Mouse (Mus musculus) hindbrain, embryonic 11.5 days (tissue): ENCODE measurements around the gene Gm5108. TPM values are rescaled to one million over a fixed set of nuclear protein-coding genes. Genes with fewer than 3 reads are reported as not detected.

Experiments
- ATAC-seq: fragments of 200-750 bp; cut with Nextera tagmentation; 2 replicates; pipeline ENCODE4 v1.8.0; 2017; ENCODE audit warnings: mild to moderate bottlenecking, moderate TSS enrichment, moderate library complexity; ENCODE audit not compliant: low FRiP score
- DNase-seq: peaks from one replicate; pipeline ENCODE4 v3.0.0-alpha.2; 2015; ENCODE audit warnings: low spot score
- H3K27ac ChIP-seq: fragments of 300-500 bp; sonication (generic); 2 replicates; pipeline ENCODE4 v1.5.1; 2014; ENCODE audit warnings: mild to moderate bottlenecking, low read depth, low read length
- H3K27me3 ChIP-seq: fragments of 300-500 bp; sonication (generic); 2 replicates; pipeline ENCODE4 v1.6.1; 2014; ENCODE audit warnings: mild to moderate bottlenecking, low read length, moderate library complexity, mixed read lengths; ENCODE audit not compliant: control insufficient read depth, insufficient read depth
- H3K36me3 ChIP-seq: fragments of 300-500 bp; sonication (generic); 2 replicates; pipeline ENCODE4 v1.6.1; 2014; ENCODE audit warnings: mild to moderate bottlenecking, low read length, moderate library complexity, mixed read lengths; ENCODE audit not compliant: control insufficient read depth, insufficient read depth
- H3K4me1 ChIP-seq: fragments of 300-500 bp; sonication (generic); replicated peaks from 2 replicates; pipeline ENCODE4 v1.6.1; 2014; ENCODE audit warnings: low read length, mixed read lengths; ENCODE audit not compliant: control insufficient read depth, insufficient read depth
- H3K4me2 ChIP-seq: fragments of 300-500 bp; sonication (generic); replicated peaks from 2 replicates; pipeline ENCODE4 v1.6.1; 2014; ENCODE audit warnings: mild to moderate bottlenecking, low read depth, low read length
- H3K4me3 ChIP-seq: fragments of 300-500 bp; sonication (generic); 2 replicates; pipeline ENCODE4 v1.5.1; 2014; ENCODE audit warnings: low read depth, low read length
- H3K9ac ChIP-seq: fragments of 300-500 bp; sonication (generic); 2 replicates; pipeline ENCODE4 v1.6.1; 2014; ENCODE audit warnings: low read depth, low read length
- H3K9me3 ChIP-seq: fragments of 300-500 bp; sonication (generic); 2 replicates; pipeline ENCODE4 v1.6.1; 2016; ENCODE audit warnings: low read length; ENCODE audit not compliant: control insufficient read depth
- WGBS: fragments of 180-500 bp; shearing (Covaris S2); extraction: QIAGEN DNeasy Blood & Tissue Kit; methylation state at CpG from one replicate; pipeline ENCODE4 v1.1.7; 2014; 5-methylcytosine and 5-hydroxymethylcytosine counted together
- polyA plus RNA-seq: library from polyadenylated mRNA; unstranded; fragments of >200 nt; fragmentation: Nextera tagmentation; extraction: Ambion mirVana; gene quantifications from 2 replicates; pipeline ENCODE4 v1.2.1, GENCODE M21; 2014

Gene Gm5108
- polyA plus RNA-seq, 1 experiment from 2014 or later = not detected

DNA sequence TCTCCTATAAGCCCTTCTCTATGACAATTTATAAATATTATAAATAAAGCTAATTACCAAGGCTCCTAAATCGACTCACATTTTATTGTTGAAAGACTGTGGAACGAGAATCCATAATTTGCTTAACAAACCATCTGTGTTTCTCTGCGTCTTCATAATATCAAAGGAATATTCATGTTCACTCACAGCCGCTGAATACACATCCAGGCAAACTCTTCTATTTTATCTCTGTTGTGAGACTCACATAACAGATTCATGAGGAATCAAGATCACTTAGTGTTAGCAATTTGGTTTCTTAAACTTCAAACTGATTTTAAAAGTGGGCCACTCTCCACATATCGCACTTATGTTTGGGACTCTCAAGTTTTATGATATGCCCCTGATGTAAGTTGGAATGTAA, 6.6 kb downstream of the Gm5108 start:
- no peak for ATAC-seq
- Histone ChIP-seq H3K9me3 (no peaks in the 10 kb centered on the region), H3K9ac (no peak overlapping the region), H3K27ac (no peak overlapping the region), H3K36me3 (no peaks in the 10 kb centered on the region), H3K4me1 (no peaks in the 10 kb centered on the region), H3K27me3 (no peaks in the 10 kb centered on the region), H3K4me3 (no peak overlapping the region), H3K4me2 (no peak overlapping the region)
- DNase-seq = no peak
- 90% methylated on average over 5 of the region's 5 CpGs for WGBS

- Histone ChIP-seq H3K9me3 (no peaks in the 10 kb centered on the region), H3K4me1 (no peaks in the 10 kb centered on the region), H3K36me3 (no peaks in the 10 kb centered on the region), H3K27ac (no peak overlapping the region), H3K27me3 (no peaks in the 10 kb centered on the region), H3K9ac (no peak overlapping the region), H3K4me2 (no peak overlapping the region), H3K4me3 (no peak overlapping the region)
- DNase-seq = no peak
- WGBS = 87% methylated on average over 4 of the region's 4 CpGs
- no peak for ATAC-seq
Observed at GRCm38 (mm10) chr5:67954097-67954496, 12.6 kb downstream of the Gm5108 start.

DNA sequence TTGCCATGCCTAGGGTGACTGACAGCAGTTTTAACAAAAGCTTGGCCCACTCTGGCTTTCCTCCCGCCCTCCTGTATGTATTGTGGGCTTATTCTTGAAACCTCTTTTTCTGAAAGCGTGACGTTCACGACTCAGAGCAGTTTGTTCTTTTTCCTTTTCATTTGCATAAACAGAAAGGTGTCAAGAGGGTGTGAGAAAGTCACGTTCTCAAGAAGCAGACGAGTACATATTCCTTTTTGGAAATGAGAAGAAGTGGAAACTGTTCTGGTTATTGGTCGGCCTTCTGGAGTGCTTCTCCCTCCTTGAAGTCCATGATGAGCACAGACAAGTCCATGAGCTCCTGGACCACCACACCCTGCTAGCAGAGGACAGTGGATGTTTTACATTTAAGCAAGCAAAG, 14.0 kb downstream of the Gm5108 start:
- H3K4me2 ChIP-seq = no peak overlapping the region
- no peak overlapping the region for H3K4me3 ChIP-seq
- no peak for ATAC-seq
- no peaks in the 10 kb centered on the region for H3K36me3 ChIP-seq
- 59% methylated on average over 7 of the region's 7 CpGs for WGBS
- no peaks in the 10 kb centered on the region for H3K27me3 ChIP-seq
- no peak overlapping the region for H3K9ac ChIP-seq
- H3K4me1 ChIP-seq = no peaks in the 10 kb centered on the region
- H3K27ac ChIP-seq = no peak overlapping the region
- H3K9me3 ChIP-seq = no peaks in the 10 kb centered on the region
- no peak for DNase-seq

GRCm38 (mm10) chr5:67961708-67962629, 20.5 kb downstream of the Gm5108 start:
- Histone ChIP-seq H3K9me3 (no peaks in the 10 kb centered on the region), H3K27ac (no peak overlapping the region), H3K36me3 (no peaks in the 10 kb centered on the region), H3K4me2 (no peak overlapping the region), H3K4me1 (no peaks in the 10 kb centered on the region), H3K4me3 (no peak overlapping the region), H3K9ac (no peak overlapping the region), H3K27me3 (no peaks in the 10 kb centered on the region)
- 79% methylated on average over 7 of the region's 7 CpGs for WGBS
- ATAC-seq (no peak), DNase-seq (no peak)

- Histone ChIP-seq H3K4me1 (no peaks in the 10 kb centered on the region), H3K4me3 (no peak overlapping the region), H3K27me3 (no peaks in the 10 kb centered on the region), H3K4me2 (no peak overlapping the region), H3K36me3 (no peaks in the 10 kb centered on the region), H3K9me3 (no peaks in the 10 kb centered on the region), H3K9ac (no peak overlapping the region), H3K27ac (no peak overlapping the region)
- DNase-seq (no peak), ATAC-seq (peak; percentile 72)
- 66% methylated on average over 7 of the region's 7 CpGs for WGBS
Observed at GRCm38 (mm10) chr5:67969536-67969935, 28.1 kb downstream of the Gm5108 start.

- peak; percentile 25; the same call in 1 of the 2 replicates for ATAC-seq
- peaks cover 3% of the 10 kb centered on the region; the same call in 1 of the 2 replicates for H3K27me3 ChIP-seq
- H3K9me3 ChIP-seq = no peaks in the 10 kb centered on the region
- H3K4me2 ChIP-seq = no peak overlapping the region
- no peaks in the 10 kb centered on the region for H3K36me3 ChIP-seq
- H3K9ac ChIP-seq = no peak overlapping the region
- H3K4me1 ChIP-seq = no peaks in the 10 kb centered on the region
- DNase-seq = peak; percentile 15
- H3K27ac ChIP-seq = no peak overlapping the region
- 38% methylated on average over 3 of the region's 3 CpGs for WGBS
- H3K4me3 ChIP-seq = no peak overlapping the region
Observed at GRCm38 (mm10) chr5:67981946-67982526, 40.6 kb downstream of the Gm5108 start.

- no peak for ATAC-seq
- H3K4me1 ChIP-seq = no peaks in the 10 kb centered on the region
Observed at GRCm38 (mm10) chr5:67990426-67990825, 49.0 kb downstream of the Gm5108 start.

DNA sequence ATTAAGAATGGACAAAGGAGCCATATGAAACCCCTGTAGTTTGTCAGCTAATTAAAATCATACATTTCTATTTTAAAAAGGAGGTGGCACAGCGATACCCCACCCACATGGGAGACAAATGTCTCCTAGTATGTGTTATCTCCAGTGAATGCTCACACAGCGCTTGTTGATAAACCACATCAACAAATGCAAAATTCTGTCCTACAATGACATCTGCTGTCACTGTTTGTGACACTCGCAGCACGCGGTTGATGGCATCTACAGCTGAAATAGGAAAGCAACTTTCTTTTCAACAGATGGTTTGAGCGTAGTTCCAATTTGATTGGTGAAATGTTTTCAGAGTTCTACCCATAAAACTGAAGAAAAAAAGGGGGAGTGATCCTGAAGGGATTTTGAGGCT, 61.1 kb downstream of the Gm5108 start:
- H3K4me2 ChIP-seq = no peak overlapping the region
- DNase-seq (no peak), ATAC-seq (no peak)
- 90% methylated on average over 6 of the region's 6 CpGs for WGBS
- H3K4me3 ChIP-seq = no peak overlapping the region
- H3K4me1 ChIP-seq = no peaks in the 10 kb centered on the region; the same call in 1 of the 2 replicates
- no peak overlapping the region for H3K9ac ChIP-seq
- no peak overlapping the region for H3K27ac ChIP-seq
- no peaks in the 10 kb centered on the region for H3K36me3 ChIP-seq
- no peaks in the 10 kb centered on the region for H3K9me3 ChIP-seq
- H3K27me3 ChIP-seq = no peaks in the 10 kb centered on the region

More at GRCm38 (mm10) chr5:67990426-67990825, 49.0 kb downstream of the Gm5108 start:
- Histone ChIP-seq H3K4me2 (no peak overlapping the region), H3K36me3 (no peaks in the 10 kb centered on the region), H3K27me3 (no peaks in the 10 kb centered on the region), H3K27ac (no peak overlapping the region), H3K9me3 (no peaks in the 10 kb centered on the region), H3K4me3 (no peak overlapping the region), H3K9ac (no peak overlapping the region)
- DNase-seq = no peak

DNA sequence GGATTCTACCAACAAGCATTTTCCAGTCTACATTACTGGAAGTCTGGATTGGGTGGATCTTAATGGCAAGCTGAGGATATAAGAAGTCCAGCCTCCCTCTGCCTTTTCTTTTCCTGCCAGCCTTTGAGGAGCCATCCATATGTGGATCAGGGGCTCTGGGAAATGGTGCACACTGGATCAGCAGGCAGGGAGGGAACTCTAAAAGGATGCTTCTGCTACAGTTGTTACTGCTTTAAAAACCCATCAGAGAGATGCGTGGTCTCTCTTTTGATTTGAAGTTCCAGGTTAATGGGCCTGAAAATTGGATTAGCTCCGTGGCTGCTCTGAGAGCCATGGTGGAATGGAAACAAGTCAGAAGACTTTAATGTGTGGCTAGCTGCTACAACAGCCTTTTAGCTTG, 62.4 kb downstream of the Gm5108 start:
- Histone ChIP-seq H3K4me2 (no peak overlapping the region), H3K36me3 (no peaks in the 10 kb centered on the region), H3K27me3 (no peaks in the 10 kb centered on the region), H3K4me3 (no peak overlapping the region), H3K4me1 (no peaks in the 10 kb centered on the region; the same call in 1 of the 2 replicates), H3K27ac (no peak overlapping the region), H3K9ac (no peak overlapping the region), H3K9me3 (no peaks in the 10 kb centered on the region)
- WGBS = 24% methylated on average over 2 of the region's 2 CpGs
- ATAC-seq = no peak
- DNase-seq = peak; percentile 10
